Mouse (Mus musculus) E14TG2a.4 (cell line): ENCODE measurements around the gene Tepsin.

Experiments used
- H3K27me3 ChIP-seq: 2 replicates; pipeline ENCODE4 v1.6.1; 2014; ENCODE audit warnings: low read length, control low read depth; ENCODE audit not compliant: insufficient read depth
- H3K36me3 ChIP-seq: 2 replicates; pipeline ENCODE4 v1.6.1; 2014; ENCODE audit warnings: low read length, control low read depth; ENCODE audit not compliant: insufficient read depth
- H3K4me1 ChIP-seq: replicated peaks from 2 replicates; pipeline ENCODE4 v1.6.1; 2014; ENCODE audit warnings: low read depth, low read length, control low read depth
- H3K4me3 ChIP-seq: replicated peaks from 2 replicates; pipeline ENCODE4 v1.5.1; 2014; ENCODE audit warnings: mild to moderate bottlenecking, low read length
- H3K9me3 ChIP-seq: 2 replicates; pipeline ENCODE4 v1.6.1; 2014; ENCODE audit warnings: low read length, control low read depth
- CTCF ChIP-seq: conservative IDR thresholded peaks from 2 replicates; pipeline ENCODE4 v1.5.1; 2014; ENCODE audit warnings: low read length
- NANOG ChIP-seq: IDR thresholded peaks from 2 replicates; pipeline ENCODE4 v1.6.1; 2014; ENCODE audit warnings: borderline replicate concordance, low read length, mixed read lengths
- POU5F1 ChIP-seq: IDR thresholded peaks from 2 replicates; pipeline ENCODE4 v1.6.1; 2014; ENCODE audit warnings: low read length, borderline replicate concordance

The Tepsin gene

DNA sequence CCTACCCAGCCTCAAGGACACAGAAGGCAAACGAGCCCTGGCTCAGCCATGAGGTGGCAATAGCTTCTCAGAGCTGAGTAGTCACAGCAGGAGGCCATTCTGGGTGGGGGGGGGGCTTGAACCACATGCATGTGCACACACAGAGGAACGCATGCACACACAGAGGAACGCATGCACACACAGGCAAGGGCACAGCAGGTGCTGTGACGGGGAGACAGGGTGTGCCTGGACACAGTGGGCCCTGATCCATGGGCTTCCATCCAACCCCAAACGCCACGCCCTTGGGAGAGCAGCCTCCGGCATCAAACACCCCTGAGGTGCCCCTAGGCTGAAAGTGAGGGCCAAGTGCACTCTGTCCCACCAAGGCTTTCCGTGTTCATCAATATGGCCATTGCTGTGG lies 37.7 kb upstream of the Tepsin start:
- Histone ChIP-seq H3K27me3 (no peaks in the 10 kb centered on the region), H3K36me3 (peaks cover 92% of the 10 kb centered on the region), H3K4me3 (no peak overlapping the region), H3K4me1 (peaks cover 68% of the 10 kb centered on the region), H3K9me3 (no peaks in the 10 kb centered on the region)
- no peak for TF ChIP-seq POU5F1
- no peak for TF ChIP-seq CTCF
- no peak for TF ChIP-seq NANOG

DNA sequence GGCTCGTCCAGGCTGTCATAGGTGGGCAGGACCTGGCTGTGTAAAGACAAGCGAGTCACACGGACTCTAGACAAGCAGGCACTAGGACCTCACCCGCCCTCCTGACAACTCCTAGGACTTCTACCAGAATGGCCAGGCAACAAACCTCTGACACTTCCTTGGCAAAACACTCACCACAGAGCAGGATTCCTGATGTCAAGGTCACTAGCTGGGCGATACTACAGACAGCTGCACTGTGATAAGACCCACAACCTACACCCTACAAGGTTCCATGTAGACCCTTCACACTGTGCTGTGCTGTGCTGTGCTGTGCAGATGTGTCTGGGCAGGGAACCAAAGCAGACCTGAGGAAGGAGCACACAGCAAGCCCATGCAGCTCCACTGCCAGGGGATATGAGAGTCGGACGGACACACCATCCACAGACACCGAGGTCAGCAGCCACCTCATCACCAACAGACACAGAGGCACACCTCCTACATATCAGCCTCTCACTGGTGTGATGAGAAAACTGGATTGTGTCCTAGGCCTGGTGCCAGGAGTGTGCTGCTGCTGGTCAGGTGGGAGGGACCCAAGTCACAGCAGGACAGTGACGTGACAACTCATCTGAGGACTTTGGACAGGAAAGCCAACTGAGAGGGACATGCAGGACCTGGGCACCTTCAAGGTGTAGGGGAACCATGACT lies 36.5 kb upstream of the Tepsin start:
- H3K9me3 ChIP-seq: no peaks in the 10 kb centered on the region
- TF ChIP-seq CTCF (no peak), POU5F1 (no peak), NANOG (no peak)
- H3K4me1 ChIP-seq: peaks cover 60% of the 10 kb centered on the region
- H3K36me3 ChIP-seq: peaks cover 96% of the 10 kb centered on the region
- no peak overlapping the region for H3K4me3 ChIP-seq
- no peaks in the 10 kb centered on the region for H3K27me3 ChIP-seq

DNA sequence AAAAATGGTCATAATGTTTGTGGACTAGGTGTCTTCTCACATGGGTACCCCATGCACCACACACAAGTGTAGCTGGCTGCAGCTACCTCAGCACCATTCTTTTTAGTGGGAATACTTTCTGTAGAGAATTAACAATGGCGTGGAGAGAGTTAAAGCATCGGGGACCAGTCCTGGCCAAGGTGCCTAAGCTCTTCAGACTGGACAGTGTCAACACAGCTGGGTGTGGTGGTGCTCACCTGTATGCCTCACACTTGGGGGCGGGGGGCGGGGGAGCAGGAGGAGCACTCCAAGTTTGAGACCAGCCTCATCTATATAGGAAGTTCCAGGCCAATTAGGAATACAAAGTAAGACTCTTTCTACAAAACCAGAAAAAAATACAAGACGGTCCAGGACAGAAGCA lies 35.6 kb upstream of the Tepsin start:
- Histone ChIP-seq H3K4me3 (no peak overlapping the region), H3K27me3 (no peaks in the 10 kb centered on the region), H3K4me1 (peaks cover 52% of the 10 kb centered on the region), H3K36me3 (peaks cover 96% of the 10 kb centered on the region), H3K9me3 (no peaks in the 10 kb centered on the region)
- no peak for TF ChIP-seq NANOG
- no peak for TF ChIP-seq CTCF
- no peak for TF ChIP-seq POU5F1

DNA sequence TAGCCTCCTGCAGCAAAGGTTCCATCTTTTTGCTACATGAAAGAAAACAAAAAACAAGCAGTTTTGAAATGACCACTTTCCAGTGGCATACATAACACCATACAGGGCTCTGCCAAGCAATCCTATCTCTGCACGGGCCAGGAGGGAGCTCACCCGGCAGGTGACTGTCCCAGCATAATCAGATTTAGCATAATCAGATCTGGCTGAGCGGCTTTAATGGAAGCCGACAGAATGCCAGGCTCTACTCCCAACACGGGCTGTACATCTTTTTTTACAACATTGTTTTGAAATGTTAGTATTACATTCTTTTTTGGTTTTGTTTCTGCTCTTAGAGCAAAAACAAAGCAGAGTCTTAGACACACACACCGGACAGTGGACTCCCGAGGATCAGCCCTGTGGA lies 30.8 kb upstream of the Tepsin start:
- TF ChIP-seq POU5F1: no peak
- no peak for TF ChIP-seq CTCF
- no peak for TF ChIP-seq NANOG
- Histone ChIP-seq H3K27me3 (no peaks in the 10 kb centered on the region), H3K9me3 (no peaks in the 10 kb centered on the region), H3K36me3 (peaks cover 94% of the 10 kb centered on the region), H3K4me3 (no peak overlapping the region), H3K4me1 (peaks cover 24% of the 10 kb centered on the region)

DNA sequence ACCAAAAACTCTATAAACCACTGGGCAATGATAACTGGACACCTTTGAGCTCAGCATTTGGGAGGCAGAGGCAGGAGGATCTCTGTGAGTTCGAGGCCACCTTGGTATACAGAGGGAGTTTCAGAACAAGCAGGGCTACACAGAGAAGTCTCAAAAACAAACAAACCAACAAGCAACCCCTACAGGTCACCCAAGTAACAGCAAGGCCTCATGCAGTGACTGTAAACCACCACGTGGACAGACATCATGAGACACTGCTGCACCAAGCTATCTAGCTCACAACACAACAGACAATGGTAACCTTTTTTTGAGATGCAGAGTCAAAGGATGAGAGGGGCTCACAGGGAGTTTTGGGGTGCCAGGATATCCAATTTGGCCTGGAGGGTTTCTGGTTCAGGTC lies 28.3 kb upstream of the Tepsin start:
- Histone ChIP-seq H3K27me3 (no peaks in the 10 kb centered on the region), H3K9me3 (no peaks in the 10 kb centered on the region), H3K4me3 (no peak overlapping the region), H3K36me3 (peaks cover 92% of the 10 kb centered on the region), H3K4me1 (peaks cover 44% of the 10 kb centered on the region)
- TF ChIP-seq NANOG: no peak
- TF ChIP-seq POU5F1: no peak
- TF ChIP-seq CTCF: no peak

DNA sequence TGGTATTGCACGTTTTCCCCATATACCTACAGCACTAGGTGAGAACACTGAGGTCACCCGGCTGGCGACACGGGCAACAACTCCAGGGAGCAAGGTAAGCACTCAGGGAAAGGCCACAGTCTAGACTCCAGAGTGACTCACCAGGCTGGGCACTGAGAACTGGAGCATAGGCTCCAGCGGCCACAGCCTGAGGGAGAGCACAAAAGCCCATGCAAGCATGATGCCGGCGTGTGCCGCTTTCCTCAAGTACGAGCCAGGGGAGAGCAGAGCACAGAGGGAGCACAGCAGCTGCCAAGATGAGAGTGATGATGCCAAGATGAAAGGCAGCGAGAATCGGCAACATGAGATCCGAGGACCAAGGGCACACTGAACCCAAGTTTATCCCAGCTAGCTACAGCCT lies 23.6 kb upstream of the Tepsin start:
- TF ChIP-seq CTCF (no peak), NANOG (no peak), POU5F1 (no peak)
- Histone ChIP-seq H3K4me1 (peaks cover 65% of the 10 kb centered on the region), H3K9me3 (no peaks in the 10 kb centered on the region), H3K27me3 (no peaks in the 10 kb centered on the region), H3K36me3 (peaks cover 91% of the 10 kb centered on the region), H3K4me3 (no peak overlapping the region)

DNA sequence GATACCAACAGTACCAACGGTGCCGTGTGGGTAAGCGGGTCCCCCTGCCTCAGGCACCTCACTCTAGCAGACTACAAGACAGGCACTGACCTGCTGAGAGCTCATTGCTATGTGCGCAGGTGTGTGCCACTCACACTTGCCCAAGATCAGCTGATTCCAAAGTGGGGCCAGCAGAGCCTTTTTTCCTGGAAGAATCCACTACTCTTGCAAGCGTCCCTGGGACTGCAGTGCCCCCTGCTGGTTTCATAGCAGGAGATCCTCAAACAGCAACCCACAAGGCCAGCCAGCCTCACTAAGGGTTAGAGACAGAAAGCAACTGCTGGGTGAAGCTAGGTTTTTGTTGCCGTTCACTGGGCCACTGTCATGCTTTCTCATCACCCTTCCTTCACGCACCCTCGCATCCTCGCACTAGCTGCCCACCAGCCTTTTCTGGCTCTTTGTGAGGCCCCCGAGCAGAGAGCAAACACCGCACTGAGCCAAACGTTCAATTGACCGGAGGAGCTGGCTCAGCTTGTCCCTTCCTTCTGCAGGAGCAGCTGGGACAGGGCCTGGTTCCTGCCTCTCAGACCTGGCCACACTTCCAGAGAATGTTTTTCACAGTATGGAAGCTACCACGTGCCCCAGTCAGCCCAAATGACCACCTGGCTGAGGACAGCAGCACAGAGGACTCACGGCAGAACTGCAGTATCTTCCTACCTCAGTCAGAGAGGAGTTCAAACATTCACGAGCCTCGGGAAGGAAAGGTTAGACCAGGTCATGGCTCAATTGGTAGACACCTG lies 22.3 kb upstream of the Tepsin start:
- TF ChIP-seq CTCF: peak; percentile 40
- no peak for TF ChIP-seq POU5F1
- no peak for TF ChIP-seq NANOG
- H3K27me3 ChIP-seq: no peaks in the 10 kb centered on the region
- no peaks in the 10 kb centered on the region for H3K9me3 ChIP-seq
- peaks cover 60% of the 10 kb centered on the region for H3K4me1 ChIP-seq
- no peak overlapping the region for H3K4me3 ChIP-seq
- peaks cover 95% of the 10 kb centered on the region for H3K36me3 ChIP-seq

DNA sequence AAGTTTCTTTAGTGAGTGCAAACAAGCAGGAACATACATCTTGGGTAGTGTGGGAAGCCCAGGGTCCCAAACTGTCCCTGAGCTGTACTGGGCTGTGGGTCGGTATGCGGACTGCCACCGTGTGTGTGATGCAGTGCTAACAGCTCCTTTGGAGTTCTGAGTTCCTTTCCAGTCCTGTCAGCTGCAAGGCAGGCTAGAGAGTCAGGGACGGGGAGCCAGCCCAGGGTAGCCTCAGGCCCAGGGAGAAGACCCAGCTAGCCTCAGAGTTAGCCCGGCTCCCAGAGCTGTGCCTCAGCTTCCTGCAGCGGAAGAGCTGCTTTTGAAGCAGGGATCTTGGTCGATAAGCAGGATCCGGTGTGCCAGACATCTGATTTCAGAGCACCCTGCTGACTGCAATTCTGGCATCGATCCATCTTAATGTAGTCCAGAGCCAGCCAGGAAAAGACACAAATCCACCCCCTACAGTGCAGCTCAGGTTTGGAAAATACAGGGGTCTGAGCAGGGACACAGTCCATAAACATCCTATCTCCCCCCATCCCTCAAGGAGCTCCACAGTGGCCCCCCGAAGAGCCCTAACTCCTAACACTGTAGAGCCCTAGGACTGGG lies 21.5 kb upstream of the Tepsin start:
- Histone ChIP-seq H3K27me3 (no peaks in the 10 kb centered on the region), H3K4me3 (no peak overlapping the region), H3K9me3 (no peaks in the 10 kb centered on the region), H3K36me3 (peaks cover 96% of the 10 kb centered on the region), H3K4me1 (peaks cover 60% of the 10 kb centered on the region)
- TF ChIP-seq CTCF (no peak), POU5F1 (no peak), NANOG (no peak)
